Mouse (Mus musculus) spleen, postnatal 4 days (tissue): ENCODE measurements around the gene 2310057M21Rik.
A peak's percentile ranks its signal among the peaks of the same experiment; 100 is the strongest.
"Not testable (repeated sequence)": the region's sequence is repeated elsewhere in the genome, so short reads cannot be mapped to it uniquely, and the experiment has no call there.

Experiments
- DNase-seq, 2 experiments: peaks; one replicate each; pipeline ENCODE4 v3.0.0; 2022; ENCODE audit warnings: low spot score in 2 of 2

The 2310057M21Rik gene

DNA sequence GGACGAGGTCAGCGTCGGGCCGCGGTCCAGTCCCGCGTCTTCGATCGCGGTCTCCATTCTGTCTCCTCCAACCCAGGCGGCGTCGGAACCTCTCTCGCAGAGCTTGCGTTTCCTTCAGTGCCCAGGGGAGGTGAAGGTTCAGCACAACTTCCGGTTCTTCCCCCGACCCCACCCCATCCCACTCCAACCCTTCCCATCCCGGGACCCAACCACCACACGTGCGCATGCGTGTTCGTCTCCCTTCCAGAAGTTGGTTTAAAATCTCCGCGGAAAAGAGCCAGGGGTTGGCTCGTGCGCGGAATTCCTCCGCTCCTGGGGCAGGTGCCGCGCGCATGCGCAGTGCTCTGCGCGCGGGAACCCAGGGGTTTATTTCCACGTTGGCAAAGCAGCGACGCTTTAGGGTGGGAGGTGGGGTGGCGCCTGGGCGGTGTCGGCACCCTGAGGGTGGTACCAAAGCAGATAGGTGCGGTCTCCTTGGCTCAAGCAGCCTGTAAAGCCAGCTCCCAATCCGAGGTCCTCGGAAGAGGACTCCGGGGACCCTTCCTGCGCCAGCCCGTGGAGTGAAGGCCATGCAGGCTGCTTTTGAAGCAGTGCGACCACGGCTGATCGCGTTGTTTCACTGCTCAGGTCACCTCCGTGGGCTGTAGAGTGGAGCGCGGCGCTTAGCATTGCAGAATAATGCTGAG is at the start of gene 2310057M21Rik:
Gene 2310057M21Rik (minus strand): TSS at position 145 of the 686 bp plus-strand sequence.
- DNase-seq = peak; percentile 85 to 91

DNA sequence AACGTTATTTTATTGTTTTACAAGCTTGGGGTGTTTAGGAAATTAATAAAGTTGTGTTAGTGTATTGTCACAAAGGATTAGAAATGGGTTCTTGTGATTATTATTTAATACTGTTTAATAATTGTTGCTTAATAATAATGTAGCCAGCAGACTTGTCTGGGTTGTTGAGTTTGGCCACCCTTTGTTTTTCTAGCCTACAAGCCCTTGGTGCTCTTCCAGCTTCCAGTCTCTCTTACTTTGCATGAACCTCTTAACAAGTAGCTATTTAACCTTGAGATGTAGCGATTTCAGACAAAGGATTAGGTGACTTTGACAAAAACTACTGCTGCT is 49.3 kb upstream of the 2310057M21Rik start:
- no peak for DNase-seq

DNA sequence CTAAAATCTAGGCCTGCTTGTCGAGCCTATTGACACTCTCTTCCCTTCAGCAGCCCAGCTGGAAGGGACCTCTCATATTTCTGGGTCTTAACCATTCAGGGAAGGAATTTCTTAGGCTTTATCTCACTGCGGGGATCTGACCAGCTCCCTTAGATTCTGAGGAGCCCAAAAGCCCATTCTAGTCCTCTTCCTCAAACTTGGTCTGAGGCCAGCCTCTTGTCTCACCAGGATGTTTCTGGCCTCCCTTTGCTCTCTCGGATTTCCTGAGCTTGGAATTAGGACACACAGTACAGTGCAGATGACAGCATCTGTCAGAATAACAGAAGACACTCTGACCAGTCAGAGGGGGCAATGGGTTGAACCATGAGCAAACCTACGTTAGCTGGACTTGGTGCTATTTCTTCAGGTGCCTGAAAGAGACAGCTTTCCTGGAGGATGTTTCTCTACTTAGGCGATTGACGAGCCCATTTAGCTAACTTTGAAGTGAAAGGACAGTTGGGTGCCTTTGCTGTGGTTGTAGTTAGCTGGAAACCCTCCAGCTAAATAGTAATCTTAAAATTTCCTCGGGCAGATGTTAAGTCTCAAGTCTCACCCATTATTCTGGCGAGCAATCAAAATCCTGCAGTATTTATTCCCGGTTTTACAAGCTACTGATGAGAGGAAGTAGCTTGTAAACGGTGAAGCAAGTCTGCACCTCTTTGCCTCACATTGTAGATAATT is 48.8 kb upstream of the 2310057M21Rik start:
- DNase-seq = no peak

DNA sequence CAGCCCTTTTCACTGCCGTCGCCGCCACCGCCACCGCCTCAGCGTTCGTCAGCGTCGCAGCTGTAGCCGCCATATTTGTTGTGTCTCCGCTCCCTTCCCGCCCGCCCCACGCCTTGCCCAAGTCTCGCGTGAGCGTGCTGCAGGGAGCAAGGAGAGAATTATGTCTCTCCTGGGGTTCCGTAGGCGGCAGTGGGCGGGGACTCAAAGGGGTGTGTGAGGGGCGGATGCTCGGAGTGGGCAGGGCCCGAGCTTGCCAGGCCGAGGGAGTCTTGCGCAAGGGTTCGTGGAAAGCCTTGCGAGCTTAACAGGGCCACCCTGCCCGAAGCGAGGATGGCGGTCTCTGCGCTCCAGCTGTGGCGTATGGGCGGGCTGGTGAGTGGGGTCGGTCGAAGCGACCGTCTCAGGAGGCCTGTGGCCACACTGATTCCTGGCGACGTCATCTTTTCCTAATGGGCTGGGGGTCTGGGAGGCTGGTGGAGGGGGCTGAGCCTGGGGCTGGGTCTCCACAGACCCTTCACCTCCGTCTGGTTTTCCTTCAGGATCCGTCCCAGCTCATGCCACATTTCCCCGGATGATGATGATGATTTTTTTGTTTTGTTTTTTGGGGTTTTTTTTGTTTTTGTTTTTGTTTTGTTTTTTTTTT is 48.0 kb upstream of the 2310057M21Rik start, which contains the start of the genes Ikzf5 and Acadsb:
Gene Ikzf5 (minus strand): TSS at position 106 of the 643 bp plus-strand sequence.
Gene Acadsb (plus strand): TSS at position 186 of the 643 bp plus-strand sequence.
- peak; percentile 99 to 100 for DNase-seq

DNA sequence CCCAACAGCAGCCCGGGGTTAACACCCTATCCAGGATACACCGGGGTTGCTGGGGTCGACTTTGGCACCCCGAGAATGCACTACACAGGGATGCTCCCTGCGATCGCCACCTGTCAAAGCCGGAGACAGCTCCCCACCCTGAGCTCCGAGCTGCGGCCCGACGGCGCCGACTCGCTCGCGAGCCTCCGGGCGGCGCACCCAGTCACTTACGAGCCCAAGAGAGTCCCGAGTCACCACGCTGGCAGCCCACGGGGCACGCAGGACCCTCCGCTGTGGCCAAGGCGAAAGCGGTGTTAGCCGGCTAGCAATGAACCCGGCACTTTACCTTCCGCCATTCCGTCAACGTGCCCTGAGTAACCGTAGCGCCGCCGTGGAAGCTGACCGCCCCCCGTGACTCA is 47.4 kb upstream of the 2310057M21Rik start:
- DNase-seq = no peak

DNA sequence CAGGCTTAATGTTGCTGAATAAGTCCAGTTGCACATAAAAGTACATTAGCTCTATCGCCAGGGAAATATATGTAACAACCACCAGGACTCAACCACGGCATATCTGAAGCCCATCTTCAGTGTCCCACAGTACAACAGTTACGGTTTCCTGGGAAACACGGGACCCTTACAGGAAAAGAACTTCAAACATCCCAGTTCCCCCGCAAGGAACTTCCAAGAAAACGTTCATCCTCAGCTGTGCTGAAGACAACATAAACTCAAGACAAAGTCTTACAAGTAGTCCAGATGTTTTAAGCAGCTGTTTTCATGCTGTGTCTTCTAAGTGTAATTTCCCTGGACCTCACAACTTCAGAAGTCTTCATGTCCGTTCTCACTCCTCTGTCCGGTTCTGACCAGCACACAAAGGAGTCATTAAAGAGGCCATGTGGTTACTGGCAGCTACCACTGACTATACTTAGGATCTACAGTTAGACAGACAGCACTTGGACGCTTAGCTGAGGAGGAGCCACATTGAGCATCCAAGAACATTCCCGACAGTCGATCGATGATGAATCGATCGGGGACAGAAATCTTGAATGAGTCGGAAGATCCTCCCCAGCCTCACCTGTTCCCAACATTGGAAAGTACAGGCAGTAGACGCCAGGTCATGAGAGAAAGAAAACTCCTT is 46.9 kb upstream of the 2310057M21Rik start:
- DNase-seq = no peak

DNA sequence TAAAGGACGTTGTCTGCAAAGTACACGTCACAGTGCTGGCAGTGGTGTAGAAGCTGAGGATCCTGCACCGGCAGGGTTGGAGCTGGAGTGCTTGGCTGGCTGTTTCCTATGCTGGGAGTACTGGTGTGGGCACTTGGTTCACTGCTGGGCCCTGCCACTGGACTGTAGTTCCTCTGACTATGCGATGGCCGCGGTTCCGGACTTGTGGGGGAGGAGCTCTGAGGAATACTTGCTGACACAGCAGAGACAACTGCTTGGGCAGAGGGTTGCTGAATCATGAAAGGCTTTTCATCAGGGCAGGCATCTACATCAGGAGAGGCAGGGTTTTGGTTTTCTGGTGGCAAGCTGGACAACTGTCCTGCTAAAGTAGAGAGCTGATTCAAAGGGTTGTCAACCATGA is 29.2 kb upstream of the 2310057M21Rik start:
- DNase-seq = not testable (repeated sequence)

DNA sequence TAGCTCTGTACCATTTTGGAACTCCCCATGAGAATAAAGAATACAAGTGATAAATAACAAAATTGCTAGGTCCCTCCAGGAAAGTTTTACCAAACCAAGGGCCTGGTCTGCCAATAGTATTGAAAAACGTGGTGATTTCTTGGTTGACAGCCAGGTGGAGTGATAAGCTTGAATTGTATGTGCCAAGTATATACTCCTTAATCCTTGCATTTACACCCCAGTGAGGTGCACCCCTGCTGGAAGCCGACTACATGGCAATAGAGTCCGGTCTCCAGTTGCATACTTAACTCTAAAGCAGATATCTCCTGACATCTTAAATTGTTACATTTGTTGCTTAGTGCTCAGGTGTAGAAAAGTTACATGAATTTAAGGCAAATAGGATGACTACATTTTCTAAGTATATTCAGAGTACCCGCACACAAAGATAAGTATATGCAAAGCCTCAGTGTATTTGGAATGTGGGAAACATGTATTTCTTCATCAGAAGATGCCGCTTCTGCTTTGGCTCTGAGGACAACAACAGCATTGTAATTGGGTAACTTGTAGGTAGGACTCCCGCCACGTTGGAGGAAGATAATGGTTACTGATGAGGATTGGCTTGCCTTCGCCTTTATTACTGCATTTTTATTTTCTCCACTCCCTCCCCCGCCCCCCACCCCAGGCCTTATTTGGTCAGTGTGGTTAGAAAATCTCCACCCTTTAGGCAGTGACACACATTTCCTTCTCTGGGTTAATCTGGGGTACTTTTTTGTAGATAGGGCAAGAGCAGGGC is 9.5 kb upstream of the 2310057M21Rik start:
- DNase-seq = no peak

DNA sequence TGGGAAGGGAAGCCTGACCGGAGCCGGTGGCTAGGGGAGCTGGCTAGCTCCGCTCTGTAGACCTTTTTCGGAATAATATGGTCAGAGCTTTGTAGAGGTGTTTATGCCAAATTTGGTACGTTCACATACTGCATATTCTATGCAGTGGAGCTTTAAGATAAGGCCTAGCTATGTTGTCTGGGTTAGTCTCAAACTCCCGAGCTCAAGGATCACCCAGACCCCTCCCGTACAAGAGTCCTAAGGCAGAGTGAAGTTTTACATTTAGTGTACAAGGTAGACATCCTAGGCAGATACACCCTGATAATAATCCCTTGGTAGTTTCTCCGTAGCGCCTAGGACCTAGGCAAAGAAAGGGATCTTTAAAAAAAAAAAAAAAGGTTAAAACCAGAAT is 8.9 kb upstream of the 2310057M21Rik start:
- DNase-seq = no peak

DNA sequence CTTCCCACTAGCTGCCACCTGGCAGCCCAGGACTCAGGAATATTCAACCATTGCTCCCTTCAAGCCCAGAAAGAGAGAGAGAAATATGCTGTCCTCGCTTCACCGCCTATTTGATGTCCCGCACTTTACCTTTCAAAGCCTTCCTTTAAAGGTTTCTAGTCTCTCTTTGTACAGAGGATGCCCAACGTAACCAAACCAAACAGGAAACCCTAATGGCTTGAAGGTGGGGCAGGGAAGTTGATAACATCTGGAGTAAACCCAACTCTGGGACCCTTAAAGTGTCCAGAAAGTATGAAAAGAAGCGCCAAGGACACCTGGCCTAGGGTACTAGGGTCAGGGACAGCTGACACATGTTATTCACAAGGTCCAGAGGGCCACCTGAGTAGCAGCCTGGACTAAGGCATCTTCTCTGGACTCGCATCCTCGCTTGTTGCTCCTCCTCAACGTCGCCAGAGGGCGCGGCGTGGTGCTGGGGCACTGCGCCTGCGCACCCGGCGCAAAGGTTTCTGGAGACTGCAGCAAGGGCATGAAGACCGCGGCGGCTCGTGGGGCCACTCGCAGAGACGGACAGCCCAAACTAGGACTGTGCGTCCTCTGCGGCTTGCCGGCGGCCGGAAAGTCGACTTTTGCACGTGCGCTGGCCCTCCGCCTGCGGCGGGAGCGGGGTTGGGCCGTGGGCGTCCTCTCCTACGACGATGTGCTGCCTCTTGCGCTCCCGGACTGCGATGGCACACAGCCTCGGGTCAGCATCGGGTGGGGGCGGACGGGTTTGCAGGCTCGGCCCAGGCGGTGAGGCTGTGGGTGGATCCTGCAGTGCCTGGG is 8.3 kb upstream of the 2310057M21Rik start, which contains the start of gene Pstk:
Gene Pstk (plus strand): TSS at position 494 of the 822 bp plus-strand sequence.
- peak; percentile 86 to 94 for DNase-seq

DNA sequence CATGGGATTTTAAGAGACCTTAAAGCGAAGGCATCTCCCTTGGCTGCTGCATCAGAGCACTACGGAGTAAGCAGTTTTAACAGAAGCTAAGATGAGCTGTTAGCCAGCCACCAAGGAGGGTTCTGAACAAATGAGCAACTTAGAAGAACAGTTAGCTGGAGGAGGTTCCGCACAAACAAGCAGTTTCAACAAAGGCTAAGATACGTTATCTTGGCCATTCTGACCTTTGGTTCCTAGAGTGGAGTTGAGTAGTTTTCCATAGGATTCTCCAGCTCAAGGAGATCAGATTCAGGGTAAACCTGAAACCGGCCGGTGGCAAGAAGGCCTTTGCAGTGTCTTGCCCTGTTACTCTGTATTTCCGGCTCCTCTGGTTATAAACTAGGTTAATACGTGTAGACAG is 1.6 kb upstream of the 2310057M21Rik start:
- no peak for DNase-seq

DNA sequence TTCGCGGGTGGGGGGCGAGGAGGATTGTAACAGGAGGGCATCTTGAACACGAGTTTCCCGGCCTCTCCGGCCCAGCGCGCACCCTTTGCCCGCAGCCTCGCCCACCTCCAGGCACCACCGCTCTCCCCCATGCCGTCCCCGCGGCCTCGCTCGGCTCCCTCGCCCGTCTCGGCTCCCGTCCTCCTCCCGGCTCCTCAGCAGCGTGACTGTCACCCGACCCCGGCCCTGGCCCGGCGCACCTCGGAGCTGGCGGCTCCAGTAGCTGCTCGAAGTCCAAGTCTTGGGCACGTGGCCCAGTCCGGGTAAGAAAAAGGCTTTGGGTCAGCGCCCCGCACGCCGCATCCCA is 317 bp downstream of the 2310057M21Rik start:
- DNase-seq = peak in 1 of 2 experiments; percentile 86

DNA sequence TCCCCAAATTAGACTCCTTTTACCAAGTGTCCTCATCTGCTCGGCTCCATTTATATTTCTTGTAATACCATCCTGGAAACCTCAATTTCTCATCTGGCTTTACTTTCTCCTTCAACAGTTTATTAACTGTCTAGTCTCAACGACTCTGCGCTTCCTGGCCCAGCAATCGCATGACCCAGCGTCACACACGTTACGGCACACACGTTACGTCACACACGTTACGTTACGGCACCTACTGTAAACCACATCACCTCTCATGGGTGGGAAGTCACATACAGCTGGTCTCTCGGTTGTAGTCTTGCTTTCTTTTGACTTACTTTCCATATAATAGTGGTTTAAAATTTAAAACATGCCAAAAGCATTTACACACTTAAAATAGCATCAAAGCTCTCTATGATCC is 6.5 kb downstream of the 2310057M21Rik start:
- no peak for DNase-seq

DNA sequence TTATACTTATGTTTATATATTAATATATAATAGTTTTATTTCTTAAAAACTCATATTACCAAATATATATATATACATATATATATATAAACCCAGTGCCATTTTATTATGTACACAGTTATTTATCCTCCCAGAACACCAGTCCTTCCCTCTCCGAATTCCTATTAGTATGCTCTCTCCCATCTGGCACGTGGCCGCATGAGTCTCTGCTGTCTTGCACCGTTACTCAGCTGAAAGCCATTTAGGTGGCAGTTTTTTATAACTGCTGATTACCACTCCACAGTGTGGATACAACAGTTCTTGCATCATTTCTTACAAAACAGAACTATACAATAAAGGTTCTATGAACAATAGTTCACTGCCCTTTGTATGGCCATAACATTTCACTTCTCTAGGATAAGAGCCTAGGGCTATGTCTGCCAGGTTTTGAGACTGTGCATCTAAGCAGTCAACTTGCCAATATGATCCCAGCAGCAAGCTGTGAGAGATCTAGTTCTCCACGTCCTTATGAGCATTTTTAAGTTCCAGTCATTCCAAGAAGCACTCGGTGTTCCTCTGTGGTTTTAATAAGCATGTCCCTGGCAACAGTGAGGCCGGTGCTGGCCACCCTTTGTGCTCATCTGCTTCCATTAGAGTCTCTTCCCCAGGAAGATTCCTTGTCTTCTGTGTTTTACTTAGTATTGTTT is 16.6 kb downstream of the 2310057M21Rik start:
- DNase-seq = no peak

DNA sequence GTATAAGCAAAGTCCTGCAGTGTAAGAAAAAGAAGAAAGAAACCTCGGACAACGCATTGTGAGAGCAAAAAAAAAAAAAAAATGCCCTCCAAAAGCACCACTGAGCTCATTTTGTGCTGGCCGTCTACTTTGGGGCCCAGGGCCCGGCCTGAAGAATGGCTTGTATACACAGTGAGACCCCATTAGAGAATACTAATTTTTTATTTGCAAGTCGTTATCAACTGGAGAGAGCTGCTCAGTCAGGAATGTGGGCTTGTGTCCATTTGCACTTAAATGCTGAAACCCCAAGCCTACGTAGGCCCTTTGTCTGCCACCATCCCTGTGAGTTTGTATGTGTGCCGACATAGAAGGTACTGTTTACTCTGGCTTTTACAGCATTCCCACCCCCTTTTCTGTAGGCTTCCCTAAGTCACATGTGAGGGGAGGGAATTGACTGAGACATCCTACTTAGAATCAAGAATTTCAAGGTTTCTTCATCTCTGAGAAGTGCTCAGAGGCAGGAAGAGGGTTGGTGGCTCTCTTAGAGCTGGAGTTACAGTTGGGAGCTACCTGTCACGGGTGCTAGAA is 25.0 kb downstream of the 2310057M21Rik start:
- no peak for DNase-seq

DNA sequence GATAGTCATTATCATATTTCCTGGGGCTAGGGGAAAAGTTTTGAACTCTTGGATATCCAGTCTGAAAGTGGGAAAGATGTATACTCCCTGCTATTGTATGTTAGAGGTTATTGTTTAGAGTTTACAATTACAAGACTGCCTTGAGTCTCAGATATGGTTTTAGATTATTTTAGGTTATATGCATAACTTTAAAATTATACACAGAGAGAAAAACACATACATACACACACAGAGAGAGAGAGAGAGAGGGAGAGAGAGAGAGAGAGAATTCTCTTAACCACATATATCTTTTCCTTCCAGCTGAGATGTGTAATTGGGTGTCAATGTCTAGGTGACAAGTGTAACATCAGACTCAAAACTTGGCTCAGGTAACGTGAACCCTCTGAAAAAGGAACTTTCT is 29.0 kb downstream of the 2310057M21Rik start, which contains the start of gene Fam24a:
Gene Fam24a (plus strand): TSS at position 301 of the 400 bp plus-strand sequence.
- DNase-seq = no peak

DNA sequence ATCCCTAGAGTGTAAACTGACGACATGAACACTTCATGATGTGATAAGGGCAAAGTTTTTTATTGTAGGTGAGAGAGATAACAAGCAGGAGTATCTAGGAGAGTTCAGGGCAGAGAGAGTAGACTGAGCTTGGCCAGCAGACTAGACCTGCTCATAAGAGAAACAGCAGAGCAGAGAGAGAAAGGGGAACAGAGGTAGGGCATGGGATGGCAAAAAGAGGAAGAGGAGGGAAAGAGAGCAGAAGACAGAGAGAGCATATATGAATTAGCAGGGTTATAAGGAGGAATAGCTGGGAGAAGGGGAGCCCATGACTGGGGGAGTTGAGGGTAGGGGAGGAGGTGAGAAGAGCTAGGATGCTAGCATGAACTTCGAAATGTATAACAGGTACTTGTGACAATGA is 30.9 kb downstream of the 2310057M21Rik start:
- no peak for DNase-seq

DNA sequence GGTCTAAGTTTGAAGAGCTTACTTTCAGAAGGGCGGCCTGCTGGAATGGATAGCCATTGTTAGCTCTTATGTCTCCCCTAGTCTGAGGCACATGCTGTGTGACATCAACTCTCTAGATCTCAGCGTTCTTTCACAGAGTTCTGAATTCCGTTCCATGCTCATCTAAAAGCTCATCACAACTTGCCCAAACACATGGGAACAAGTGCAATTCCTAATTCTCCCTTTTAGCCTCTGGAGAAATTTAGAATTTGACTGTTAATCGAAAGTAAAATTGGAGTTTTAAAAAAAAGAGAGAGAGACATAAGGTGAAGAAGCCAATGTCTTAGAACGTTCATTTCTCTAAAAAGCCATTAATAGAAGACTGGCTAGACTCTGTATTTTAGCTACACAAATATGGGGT is 33.1 kb downstream of the 2310057M21Rik start, which contains the start of gene Fam24b:
Gene Fam24b (minus strand): TSS at position 101 of the 400 bp plus-strand sequence.
- no peak for DNase-seq

DNA sequence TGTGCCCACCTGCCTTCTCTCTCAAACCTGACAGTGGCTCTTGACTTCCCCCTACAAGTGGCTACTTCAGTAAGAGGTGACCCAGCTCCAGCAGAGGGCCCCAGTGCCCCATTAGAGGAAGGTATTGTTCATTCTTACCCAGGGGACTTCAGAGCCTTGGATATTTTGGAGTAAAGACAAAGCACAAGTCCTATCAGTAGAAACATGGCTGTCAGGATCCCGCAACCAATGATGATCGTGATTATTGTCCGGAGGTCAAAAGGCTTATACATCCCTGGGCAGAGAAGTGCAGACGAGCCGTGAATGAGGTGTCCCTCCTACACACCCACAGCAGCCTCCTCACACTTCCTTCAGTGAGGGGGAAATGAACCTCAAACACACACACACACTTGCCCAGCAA is 35.5 kb downstream of the 2310057M21Rik start:
- no peak for DNase-seq
